Mouse (Mus musculus) liver, postnatal 0 days (tissue): ENCODE measurements around the gene Dleu7.
A peak's percentile ranks its signal among the peaks of the same experiment; 100 is the strongest.

Source experiments
- CTCF ChIP-seq: sonication (generic); IDR thresholded peaks from 2 replicates; pipeline ENCODE4 v1.5.1; 2016; ENCODE audit warnings: antibody characterized with exemption, low read depth
- EP300 ChIP-seq: IDR thresholded peaks from 2 replicates; pipeline ENCODE4 v1.6.1; 2016; ENCODE audit warnings: antibody characterized with exemption, low read depth, mild to moderate bottlenecking

- TF ChIP-seq CTCF, result no peak
- TF ChIP-seq EP300, result peak; percentile 22; the same call in 1 of the 2 replicates
These were observed 39.2 kb upstream of the Dleu7 start for GRCm38 (mm10) chr14:62331866-62332619.
